Comparison of ENCODE assay signal across 7 mouse cellular contexts in genomic region chr6:113076686-113077516, GRCm38 (mm10). TPM values are rescaled to one million over a fixed set of nuclear protein-coding genes. Genes with fewer than 3 reads are reported as not detected.
A peak's percentile ranks its signal among the peaks of the same experiment; 100 is the strongest.
DNase-seq lines count a peak whose midpoint lies in the region; ATAC-seq lines count a peak whose summit lies in the region.

TSS of gene Setd5 (plus strand) at chr6:113077365.

- H3K27me3 ChIP-seq in embryonic facial prominence, embryonic 11.5 days (ENCODE audit: control insufficient read depth, insufficient read depth, low read length): no peaks in the 10 kb centered on the region
- H3K27me3 ChIP-seq in limb, embryonic 10.5 days (ENCODE audit: low read depth, poor library complexity, severe bottlenecking): no peaks in the 10 kb centered on the region
- H3K27me3 ChIP-seq in midbrain, embryonic 13.5 days: no peaks in the 10 kb centered on the region

- ATAC-seq in embryonic facial prominence, embryonic 11.5 days (replicated peaks; ENCODE audit: insufficient number of reproducible peaks, low FRiP score, low TSS enrichment, low read depth): peak; percentile 93
- ATAC-seq in granulocyte monocyte progenitor cell, adult 5-6 weeks (replicated peaks; ENCODE audit: poor library complexity, severe bottlenecking): peak; percentile 63
- peak; percentile 95 for ATAC-seq in midbrain, embryonic 13.5 days

- no peaks in the 10 kb centered on the region; the same call in 1 of the 2 replicates for H3K4me1 ChIP-seq in embryonic facial prominence, embryonic 11.5 days (ENCODE audit: control insufficient read depth, insufficient read depth, low read length)
- peaks cover 37% of the 10 kb centered on the region for H3K4me1 ChIP-seq in limb, embryonic 10.5 days
- H3K4me1 ChIP-seq in midbrain, embryonic 13.5 days (replicated peaks): peaks cover 59% of the 10 kb centered on the region

- H3K27ac ChIP-seq in embryonic facial prominence, embryonic 11.5 days (replicated peaks; ENCODE audit: low read depth, low read length): peak within 1 kb of the TSS; percentile 100
- peak within 1 kb of the TSS; percentile 99 for H3K27ac ChIP-seq in limb, embryonic 10.5 days
- H3K27ac ChIP-seq in midbrain, embryonic 13.5 days: peak within 1 kb of the TSS; percentile 100

- peak within 1 kb of the TSS; percentile 62 for H3K4me2 ChIP-seq in embryonic facial prominence, embryonic 11.5 days (ENCODE audit: low read depth, low read length)
- peak within 1 kb of the TSS; percentile 93 for H3K4me2 ChIP-seq in midbrain, embryonic 13.5 days (replicated peaks)

- H3K36me3 ChIP-seq in embryonic facial prominence, embryonic 11.5 days (replicated peaks; ENCODE audit: control insufficient read depth, insufficient read depth, low read depth, low read length): no peaks in the 10 kb centered on the region
- peaks cover 6% of the 10 kb centered on the region; the same call in 1 of the 2 replicates for H3K36me3 ChIP-seq in limb, embryonic 10.5 days
- H3K36me3 ChIP-seq in midbrain, embryonic 13.5 days: no peaks in the 10 kb centered on the region

- peak; percentile 99 for DNase-seq in adrenal gland, postnatal 14 days
- DNase-seq in embryonic facial prominence, embryonic 11.5 days (ENCODE audit: low spot score): peak; percentile 96
- peak; percentile 97 for DNase-seq in kidney, adult 11 months
- peak; percentile 99 for DNase-seq in limb, embryonic 10.5 days (ENCODE audit: low spot score)
- DNase-seq in spleen, adult 12 weeks (ENCODE audit: low spot score): peak; percentile 95

- H3K9ac ChIP-seq in embryonic facial prominence, embryonic 11.5 days (replicated peaks; ENCODE audit: low read length): peak within 1 kb of the TSS; percentile 100
- peak within 1 kb of the TSS; percentile 99 for H3K9ac ChIP-seq in midbrain, embryonic 13.5 days (replicated peaks)

- under 1% methylated on average over 45 of the region's 91 CpGs for WGBS in embryonic facial prominence, embryonic 11.5 days
- WGBS in limb, embryonic 10.5 days: under 1% methylated on average over 84 of the region's 91 CpGs
- WGBS in midbrain, embryonic 13.5 days: 1% methylated on average over 64 of the region's 91 CpGs

- H3K4me3 ChIP-seq in embryonic facial prominence, embryonic 11.5 days (ENCODE audit: low read depth, low read length): peak within 1 kb of the TSS; percentile 95
- H3K4me3 ChIP-seq in limb, embryonic 10.5 days: peak within 1 kb of the TSS; percentile 94
- peak within 1 kb of the TSS; percentile 96 for H3K4me3 ChIP-seq in midbrain, embryonic 13.5 days (replicated peaks)

- no peaks in the 10 kb centered on the region for H3K9me3 ChIP-seq in embryonic facial prominence, embryonic 11.5 days (replicated peaks; ENCODE audit: control insufficient read depth, low read length)
- no peaks in the 10 kb centered on the region for H3K9me3 ChIP-seq in limb, embryonic 10.5 days (replicated peaks)
- H3K9me3 ChIP-seq in midbrain, embryonic 13.5 days: no peaks in the 10 kb centered on the region

RNA-seq across cellular contexts. Expression of gene Setd5, which starts in this region (rescaled TPM):
- 104 and 113 TPM in 2 replicates for total RNA-seq in adrenal gland, postnatal 14 days (2021)
- polyA plus RNA-seq in embryonic facial prominence, embryonic 11.5 days (2014; fragmentation: Nextera tagmentation; extraction: Ambion mirVana): 76.3 and 83.8 TPM in 2 replicates
- 114 and 124 TPM in 2 replicates for total RNA-seq in granulocyte monocyte progenitor cell, adult 5-6 weeks (2014; fragmentation: Nextera tagmentation)
- 64.8 and 64.9 TPM in 2 replicates for total RNA-seq in granulocyte monocyte progenitor cell, adult 5-6 weeks (2017)
- polyA plus RNA-seq in limb, embryonic 10.5 days (2016; fragmentation: Nextera tagmentation; extraction: Ambion mirVana): 86.2 and 92.0 TPM in 2 replicates
- 56.6 and 58.5 TPM in 2 replicates for polyA plus RNA-seq in midbrain, embryonic 13.5 days (2015; fragmentation: Nextera tagmentation; extraction: Ambion mirVana)

Comparison
In these comparisons a context has a peak if more than half of its experiments do, and no peak if none do; other contexts are left out.
1. Peak in every context shown above with its lines: DNase-seq, ATAC-seq, H3K4me3 ChIP-seq and H3K27ac ChIP-seq.